8 mouse cellular contexts compared by ENCODE assay signal in the genomic region with DNA sequence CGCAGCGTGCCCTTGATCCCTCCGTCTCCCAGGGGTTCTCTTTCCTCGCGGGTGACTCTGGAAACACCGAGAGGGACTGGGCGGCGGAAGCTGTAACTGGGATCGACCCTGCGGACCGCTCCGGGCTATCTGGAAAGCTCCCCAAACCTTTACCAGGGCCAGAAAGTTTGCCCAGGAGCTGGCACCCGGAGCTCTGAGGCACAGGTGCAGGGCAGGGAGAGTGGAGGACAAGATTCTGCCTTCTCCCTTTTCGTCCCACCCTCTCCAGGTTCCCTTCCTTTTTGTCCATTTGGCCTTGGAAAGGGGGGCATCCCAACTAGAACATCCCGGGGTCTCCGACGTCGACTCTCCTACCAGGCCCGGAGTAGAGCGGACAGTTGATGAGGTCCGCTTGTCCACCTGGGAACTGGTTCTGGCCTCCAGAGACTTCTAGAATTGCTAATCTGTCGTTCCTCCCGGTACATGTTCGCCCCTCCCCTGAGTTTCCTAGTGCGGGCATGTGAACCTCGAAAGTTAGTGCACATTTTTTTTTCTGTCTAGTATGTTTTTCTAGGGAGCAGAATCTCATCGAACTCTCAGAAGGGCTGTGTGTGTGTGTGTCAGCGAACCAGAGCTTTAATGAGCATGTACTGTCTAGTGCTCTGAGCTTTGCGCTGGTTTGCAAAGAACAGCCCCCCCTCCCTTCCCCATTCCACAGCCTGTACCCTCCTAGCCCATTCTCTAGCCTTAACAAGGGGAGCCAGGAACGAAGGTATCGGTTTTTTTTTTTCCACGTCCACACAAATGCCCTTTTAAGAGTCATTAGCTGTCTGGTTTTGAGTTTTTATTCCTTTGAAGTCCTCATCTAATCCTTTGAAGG. TPM values are rescaled to one million over a fixed set of nuclear protein-coding genes. Genes with fewer than 3 reads are reported as not detected.
DNase-seq lines count a peak whose midpoint lies in the region; ATAC-seq lines count a peak whose summit lies in the region.

No protein-coding gene starts in this region.

- no peaks in the 10 kb centered on the region for H3K9me3 ChIP-seq in embryonic facial prominence, embryonic 11.5 days (replicated peaks; ENCODE audit: control insufficient read depth, low read length)
- H3K9me3 ChIP-seq in liver, embryonic 13.5 days (replicated peaks): no peaks in the 10 kb centered on the region

- WGBS in embryonic facial prominence, embryonic 11.5 days: 2% methylated on average over 32 of the region's 32 CpGs
- under 1% methylated on average over 32 of the region's 32 CpGs for WGBS in liver, embryonic 13.5 days (ENCODE audit: insufficient replicate concordance)

- intact Hi-C loops in heart, postnatal 36 days (cut with DNase I): loop anchor here (2.0 to 5.0 kb wide), 4 partner anchors 70 to 616 kb away; a partner anchor contains a TSS

- H3K4me2 ChIP-seq in embryonic facial prominence, embryonic 11.5 days (ENCODE audit: low read depth, low read length): peak overlapping the region; percentile 99
- peak overlapping the region; percentile 84 for H3K4me2 ChIP-seq in liver, embryonic 13.5 days

- ATAC-seq in embryonic facial prominence, embryonic 11.5 days (replicated peaks; ENCODE audit: insufficient number of reproducible peaks, low FRiP score, low TSS enrichment, low read depth): 0 out of 2 replicates have a peak, but pooled peaks have one; percentile 37
- peak; percentile 39 for ATAC-seq in liver, embryonic 13.5 days (ENCODE audit: low read depth)

- H3K27ac ChIP-seq in embryonic facial prominence, embryonic 11.5 days (replicated peaks; ENCODE audit: low read depth, low read length): peak overlapping the region; percentile 54; the same call in 1 of the 2 replicates
- peak overlapping the region; percentile 97 for H3K27ac ChIP-seq in liver, embryonic 13.5 days

- peak; percentile 23 for DNase-seq in kidney, adult 18-20 months
- DNase-seq in kidney, postnatal 10 days: no peak
- peak; percentile 14 for DNase-seq in embryonic facial prominence, embryonic 11.5 days (ENCODE audit: low spot score)
- peak; percentile 34 to 49 for DNase-seq in heart, postnatal 36 days
- DNase-seq in liver, embryonic 13.5 days: peak; percentile 43
- DNase-seq in spleen, postnatal 36 days (ENCODE audit: low spot score in 2 of 2): peak; percentile 17 to 44
- DNase-seq in cerebellum, adult 11-12 months: no peak
- DNase-seq in gastrocnemius, postnatal 25 days: no peak

- no peaks in the 10 kb centered on the region for H3K36me3 ChIP-seq in embryonic facial prominence, embryonic 11.5 days (replicated peaks; ENCODE audit: control insufficient read depth, insufficient read depth, low read depth, low read length)
- peaks cover 74% of the 10 kb centered on the region for H3K36me3 ChIP-seq in liver, embryonic 13.5 days

- peak overlapping the region; percentile 67 for H3K9ac ChIP-seq in embryonic facial prominence, embryonic 11.5 days (replicated peaks; ENCODE audit: low read length)
- peak overlapping the region; percentile 100 for H3K9ac ChIP-seq in liver, embryonic 13.5 days

- H3K4me1 ChIP-seq in embryonic facial prominence, embryonic 11.5 days (ENCODE audit: control insufficient read depth, insufficient read depth, low read length): no peaks in the 10 kb centered on the region; the same call in 1 of the 2 replicates
- H3K4me1 ChIP-seq in liver, embryonic 13.5 days (replicated peaks): peaks cover 81% of the 10 kb centered on the region

- H3K4me3 ChIP-seq in embryonic facial prominence, embryonic 11.5 days (ENCODE audit: low read depth, low read length): peak overlapping the region; percentile 71
- H3K4me3 ChIP-seq in liver, embryonic 13.5 days (replicated peaks): peak overlapping the region; percentile 96

- peaks cover 16% of the 10 kb centered on the region for H3K27me3 ChIP-seq in embryonic facial prominence, embryonic 11.5 days (ENCODE audit: control insufficient read depth, insufficient read depth, low read length)
- H3K27me3 ChIP-seq in liver, embryonic 13.5 days: no peaks in the 10 kb centered on the region

RNA-seq across cellular contexts. Expression of a gene that starts 13.2 kb away (rescaled TPM):
- polyA plus RNA-seq in embryonic facial prominence, embryonic 11.5 days (2014; fragmentation: Nextera tagmentation; extraction: Ambion mirVana): 16.2 and 18.8 TPM in 2 replicates
- 10 to 100 TPM; 21.1 to 25.3 TPM for total RNA-seq in heart, postnatal 36 days (2021)
- 156 and 167 TPM in 2 replicates for polyA plus RNA-seq in liver, embryonic 13.5 days (2015; fragmentation: Nextera tagmentation; extraction: Ambion mirVana)
- total RNA-seq in gastrocnemius, postnatal 25 days (2021): 10 to 100 TPM in 1 of 2 experiments, 1 to 10 TPM in 1; 7.0 to 10.6 TPM

RNA-seq across cellular contexts. Expression of a gene that starts 56.5 kb away (rescaled TPM):
- 62.3 and 63.3 TPM in 2 replicates for polyA plus RNA-seq in embryonic facial prominence, embryonic 11.5 days (2014; fragmentation: Nextera tagmentation; extraction: Ambion mirVana)
- 10 to 100 TPM; 55.3 to 56.7 TPM for total RNA-seq in heart, postnatal 36 days (2021)
- 50.2 and 61.5 TPM in 2 replicates for polyA plus RNA-seq in liver, embryonic 13.5 days (2015; fragmentation: Nextera tagmentation; extraction: Ambion mirVana)
- total RNA-seq in gastrocnemius, postnatal 25 days (2021): 10 to 100 TPM; 41.2 to 44.7 TPM

RNA-seq across cellular contexts. Expression of a gene that starts 57.1 kb away (rescaled TPM):
- 1.1 and 1.4 TPM in 2 replicates for polyA plus RNA-seq in embryonic facial prominence, embryonic 11.5 days (2014; fragmentation: Nextera tagmentation; extraction: Ambion mirVana)
- not detected for total RNA-seq in heart, postnatal 36 days (2021)
- polyA plus RNA-seq in liver, embryonic 13.5 days (2015; fragmentation: Nextera tagmentation; extraction: Ambion mirVana): 0.99 and 1.3 TPM in 2 replicates
- total RNA-seq in gastrocnemius, postnatal 25 days (2021): not detected

Comparison
In these comparisons a context has a peak if more than half of its experiments do, and no peak if none do; other contexts are left out.
1. DNase-seq: peak in kidney, adult 18-20 months (single experiment), embryonic facial prominence, embryonic 11.5 days (single experiment), heart, postnatal 36 days (2 of 2), liver, embryonic 13.5 days (single experiment) and spleen, postnatal 36 days (2 of 2); none in kidney, postnatal 10 days (single experiment), cerebellum, adult 11-12 months (single experiment) and gastrocnemius, postnatal 25 days (single experiment).